Mouse (Mus musculus) hindbrain, embryonic 15.5 days (tissue): ENCODE results near the gene Dglucy. TPM values are rescaled to one million over a fixed set of nuclear protein-coding genes. Genes with fewer than 3 reads are reported as not detected.

Source experiments
- ATAC-seq: fragments of 200-750 bp; cut with Nextera tagmentation; 2 replicates; pipeline ENCODE4 v1.8.0; 2017; ENCODE audit warnings: low read depth, moderate number of reproducible peaks, moderate TSS enrichment; ENCODE audit not compliant: low FRiP score
- H3K27ac ChIP-seq: fragments of 300-500 bp; sonication (generic); replicated peaks from 2 replicates; pipeline ENCODE4 v1.5.1; 2015; ENCODE audit warnings: mild to moderate bottlenecking, inconsistent platforms
- H3K27me3 ChIP-seq: fragments of 300-500 bp; sonication (generic); 2 replicates; pipeline ENCODE4 v1.6.1; 2015; ENCODE audit warnings: control low read depth, inconsistent platforms
- H3K36me3 ChIP-seq: fragments of 300-500 bp; sonication (generic); 2 replicates; pipeline ENCODE4 v1.6.1; 2015; ENCODE audit warnings: control low read depth, inconsistent platforms
- H3K4me1 ChIP-seq: fragments of 300-500 bp; sonication (generic); replicated peaks from 2 replicates; pipeline ENCODE4 v1.6.1; 2015; ENCODE audit warnings: control low read depth, inconsistent platforms
- H3K4me2 ChIP-seq: fragments of 300-500 bp; sonication (generic); 2 replicates; pipeline ENCODE4 v1.6.1; 2015; ENCODE audit warnings: moderate library complexity, mild to moderate bottlenecking, inconsistent platforms
- H3K4me3 ChIP-seq: fragments of 300-500 bp; sonication (generic); 2 replicates; pipeline ENCODE4 v1.5.1; 2015; ENCODE audit warnings: mild to moderate bottlenecking, inconsistent platforms
- H3K9ac ChIP-seq: fragments of 300-500 bp; sonication (generic); 2 replicates; pipeline ENCODE4 v1.6.1; 2015; ENCODE audit warnings: inconsistent platforms
- H3K9me3 ChIP-seq: fragments of 300-500 bp; sonication (generic); 2 replicates; pipeline ENCODE4 v1.6.1; 2016; ENCODE audit warnings: control low read depth, inconsistent platforms
- WGBS: fragments of 180-500 bp; shearing (Covaris S2); methylation state at CpG from one replicate; pipeline ENCODE4 v1.1.7; 2015; 5-methylcytosine and 5-hydroxymethylcytosine counted together
- polyA plus RNA-seq: library from polyadenylated mRNA; unstranded; fragments of >200 nt; fragmentation: Nextera tagmentation; extraction: Ambion mirVana; gene quantifications from 2 replicates; pipeline ENCODE4 v1.2.1, GENCODE M21; 2015

Dglucy gene
- polyA plus RNA-seq, 1 experiment from 2014 or later = 3.5 TPM

DNA sequence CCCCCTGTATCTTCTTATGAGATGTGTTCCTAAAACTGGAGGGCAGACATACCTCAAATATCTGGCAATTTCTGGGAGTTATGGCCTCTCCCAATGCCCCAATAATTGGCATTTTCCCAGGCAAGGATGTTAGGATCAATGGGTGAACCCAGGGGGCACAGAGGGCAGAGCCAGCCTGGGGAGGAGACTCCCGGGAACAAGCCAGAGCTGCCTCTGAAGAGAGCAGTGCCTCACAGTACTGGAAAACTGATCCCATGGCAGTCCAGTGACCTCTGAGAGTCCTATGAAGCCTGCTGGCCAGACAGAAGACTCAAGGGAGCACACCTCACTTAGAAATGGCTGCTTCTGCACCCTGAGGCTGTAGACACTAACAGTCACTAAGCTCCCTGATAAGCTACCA is 67.7 kb downstream of the Dglucy start:
- no peaks in the 10 kb centered on the region for H3K9me3 ChIP-seq
- H3K4me3 ChIP-seq = no peak overlapping the region
- H3K4me2 ChIP-seq = no peak overlapping the region
- H3K36me3 ChIP-seq = no peaks in the 10 kb centered on the region
- ATAC-seq = no peak
- WGBS = 38% methylated on average over 1 of the region's 1 CpGs
- 0 out of 2 replicates have a peak, but pooled peaks cover 3% of the 10 kb centered on the region for H3K4me1 ChIP-seq
- no peak overlapping the region for H3K27ac ChIP-seq
- no peak overlapping the region for H3K9ac ChIP-seq
- H3K27me3 ChIP-seq = no peaks in the 10 kb centered on the region

DNA sequence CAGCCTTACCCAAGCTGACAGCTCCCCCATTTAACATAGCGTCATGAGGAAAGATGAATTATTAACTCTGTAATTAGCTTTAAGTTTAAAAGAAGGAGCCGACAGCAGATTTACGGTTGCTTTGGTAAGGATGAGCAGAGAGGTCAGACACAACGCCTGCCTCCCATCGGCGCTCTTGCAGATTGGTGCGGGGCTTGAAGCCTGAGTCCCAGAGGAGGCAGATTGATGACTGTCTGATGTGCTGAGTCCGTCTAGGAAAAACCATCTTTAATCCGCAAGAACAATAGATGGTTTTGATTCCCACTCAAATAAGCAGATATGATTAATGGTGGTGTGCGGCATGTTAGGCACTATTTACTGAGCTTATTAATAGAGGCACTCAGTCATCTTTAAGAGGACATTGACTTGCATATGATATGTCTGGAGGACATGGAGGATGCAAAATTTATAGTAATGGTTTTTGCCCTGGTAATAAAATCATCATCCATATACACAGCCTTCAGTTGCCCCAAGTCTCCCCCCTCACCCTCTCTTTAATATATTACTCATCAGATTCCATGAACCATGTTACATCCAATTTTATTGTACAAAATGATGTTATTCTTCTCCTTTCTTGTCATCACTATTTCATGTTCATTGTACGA is 68.7 kb downstream of the Dglucy start:
- ATAC-seq = no peak
- no peaks in the 10 kb centered on the region for H3K27me3 ChIP-seq
- no peak overlapping the region for H3K27ac ChIP-seq
- no peak overlapping the region for H3K4me2 ChIP-seq
- H3K4me1 ChIP-seq = 0 out of 2 replicates have a peak, but pooled peaks cover 3% of the 10 kb centered on the region
- no peak overlapping the region for H3K4me3 ChIP-seq
- no peaks in the 10 kb centered on the region for H3K36me3 ChIP-seq
- H3K9ac ChIP-seq = no peak overlapping the region
- H3K9me3 ChIP-seq = no peaks in the 10 kb centered on the region
- WGBS = 45% methylated on average over 11 of the region's 11 CpGs

DNA sequence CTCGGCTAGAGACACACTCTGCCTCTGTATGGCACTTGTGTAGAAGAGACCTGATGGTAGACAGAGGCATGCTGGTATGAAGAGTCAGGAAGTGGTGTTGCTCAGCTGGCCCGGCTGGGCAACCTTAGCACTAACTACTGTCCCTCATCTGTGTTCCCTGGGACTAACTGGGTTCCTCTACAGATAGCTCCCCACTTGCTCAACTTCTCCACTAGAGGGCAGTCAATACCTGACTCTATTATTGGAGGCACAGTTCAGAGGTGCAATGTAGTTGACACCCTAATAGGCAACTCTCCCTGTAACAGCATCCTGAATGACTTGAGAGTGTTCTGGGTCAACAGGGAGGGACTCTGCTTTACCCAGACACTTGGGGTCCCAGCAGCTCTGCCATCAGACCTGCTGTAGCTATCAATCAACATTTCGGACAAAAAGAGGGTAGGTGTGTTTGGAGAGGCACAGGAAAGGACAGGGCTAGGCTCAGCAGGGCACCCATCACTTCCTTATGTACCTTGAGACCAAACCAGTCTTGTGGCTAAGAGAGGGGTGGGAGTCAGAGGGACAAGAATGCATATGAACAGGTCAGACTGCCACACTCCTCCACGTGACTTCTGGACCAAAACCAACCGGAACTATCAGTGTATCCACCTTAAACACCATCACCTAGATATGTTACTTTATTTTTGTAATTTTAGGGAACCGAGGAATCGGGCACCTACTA is 70.7 kb downstream of the Dglucy start:
- Histone ChIP-seq H3K4me1 (0 out of 2 replicates have a peak, but pooled peaks cover 3% of the 10 kb centered on the region), H3K9ac (no peak overlapping the region), H3K27me3 (no peaks in the 10 kb centered on the region), H3K4me3 (no peak overlapping the region), H3K9me3 (no peaks in the 10 kb centered on the region), H3K4me2 (no peak overlapping the region), H3K27ac (no peak overlapping the region), H3K36me3 (no peaks in the 10 kb centered on the region)
- WGBS = 80% methylated on average over 7 of the region's 7 CpGs
- ATAC-seq = peak; percentile 78; the same call in 1 of the 2 replicates

DNA sequence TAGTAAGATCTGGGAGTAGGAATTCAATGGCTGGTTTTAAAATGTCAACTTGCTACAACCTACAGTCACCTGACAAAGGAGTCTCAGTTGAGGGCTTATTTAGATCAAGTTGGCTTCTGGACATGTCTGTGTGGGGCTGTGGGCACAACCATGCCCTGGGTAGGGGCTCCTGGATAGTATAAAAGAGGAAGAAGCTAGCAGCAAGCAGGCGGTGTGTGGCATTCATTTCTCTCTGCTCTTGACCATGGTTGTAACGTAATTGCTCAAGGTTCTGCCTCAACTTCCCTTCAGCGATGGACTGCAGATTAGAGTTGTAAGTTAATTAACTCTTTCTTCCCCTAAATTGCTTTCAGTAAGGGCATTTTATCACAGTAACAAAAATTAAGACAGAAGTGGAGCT is 73.5 kb downstream of the Dglucy start:
- H3K9me3 ChIP-seq = no peaks in the 10 kb centered on the region
- no peak overlapping the region for H3K4me3 ChIP-seq
- 90% methylated on average over 3 of the region's 3 CpGs for WGBS
- ATAC-seq = no peak
- no peak overlapping the region for H3K9ac ChIP-seq
- H3K4me2 ChIP-seq = no peak overlapping the region
- H3K36me3 ChIP-seq = no peaks in the 10 kb centered on the region
- H3K27ac ChIP-seq = no peak overlapping the region
- H3K27me3 ChIP-seq = no peaks in the 10 kb centered on the region
- H3K4me1 ChIP-seq = no peaks in the 10 kb centered on the region

DNA sequence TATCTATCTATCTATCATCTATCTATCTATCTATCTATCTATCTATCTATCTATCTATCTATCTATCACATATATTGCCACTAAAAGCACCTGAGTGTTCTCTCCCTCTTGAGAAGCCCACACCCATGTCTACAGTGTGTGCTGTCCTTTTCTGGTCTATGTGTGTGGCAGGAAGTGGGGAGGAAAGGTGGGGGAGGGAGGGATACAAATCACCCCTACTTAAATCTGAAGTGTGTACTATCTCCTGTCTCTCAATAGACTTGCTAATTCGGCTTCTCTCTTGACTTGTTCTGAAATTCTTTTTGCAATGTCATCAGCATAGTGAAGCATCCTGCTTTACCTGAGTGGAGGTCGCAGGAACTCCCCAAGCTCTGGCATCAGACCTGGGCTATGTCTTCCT is 77.5 kb downstream of the Dglucy start:
- H3K9me3 ChIP-seq = no peaks in the 10 kb centered on the region
- no peak overlapping the region for H3K4me3 ChIP-seq
- H3K4me1 ChIP-seq = no peaks in the 10 kb centered on the region
- H3K4me2 ChIP-seq = no peak overlapping the region
- no peaks in the 10 kb centered on the region for H3K27me3 ChIP-seq
- no peak overlapping the region for H3K9ac ChIP-seq
- ATAC-seq = no peak
- no peaks in the 10 kb centered on the region for H3K36me3 ChIP-seq
- no peak overlapping the region for H3K27ac ChIP-seq
- WGBS = 95% methylated on average over 2 of the region's 2 CpGs

DNA sequence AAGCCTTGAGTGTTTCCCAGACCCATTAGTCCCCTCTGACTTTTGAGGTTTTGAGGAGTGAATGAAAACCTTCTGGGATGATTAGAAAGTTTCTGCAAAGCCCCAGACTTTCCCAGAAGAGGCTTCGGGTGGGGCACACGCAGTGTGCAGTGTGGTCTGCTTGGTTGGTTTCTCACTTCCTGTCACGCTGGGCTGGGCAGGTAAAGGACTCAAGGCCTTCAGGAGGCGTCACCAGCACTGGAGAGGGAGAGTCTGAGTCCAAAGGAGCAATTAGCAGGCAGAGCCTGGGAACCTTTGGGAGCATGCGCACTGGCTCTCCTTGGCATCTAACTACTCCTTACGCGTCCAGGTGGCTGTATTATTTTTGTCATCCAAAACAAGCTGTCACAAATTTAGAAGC is 78.9 kb downstream of the Dglucy start:
- Histone ChIP-seq H3K4me1 (no peaks in the 10 kb centered on the region), H3K4me3 (no peak overlapping the region), H3K36me3 (no peaks in the 10 kb centered on the region), H3K9me3 (no peaks in the 10 kb centered on the region), H3K27ac (no peak overlapping the region), H3K27me3 (no peaks in the 10 kb centered on the region), H3K4me2 (no peak overlapping the region), H3K9ac (no peak overlapping the region)
- WGBS = 76% methylated on average over 7 of the region's 7 CpGs
- no peak for ATAC-seq

DNA sequence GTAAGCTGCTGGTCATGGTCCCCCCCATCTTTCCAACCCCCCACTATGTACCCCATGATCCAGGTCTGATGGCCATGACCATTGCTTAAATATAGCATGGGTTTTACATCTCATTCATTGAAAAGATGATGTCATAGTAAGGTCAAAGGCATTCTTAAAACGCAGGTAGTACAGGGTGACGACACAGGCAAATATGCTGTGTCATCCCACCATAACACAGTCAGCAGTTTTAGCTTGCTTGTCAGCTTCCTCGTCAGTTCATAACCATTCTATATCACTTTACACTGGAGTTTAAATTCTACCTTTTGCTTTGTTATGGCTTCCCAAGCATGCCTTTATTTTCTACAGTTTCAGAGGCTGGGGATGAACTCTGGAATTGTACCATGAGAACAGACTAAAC is 83.4 kb downstream of the Dglucy start:
- no peak overlapping the region for H3K4me3 ChIP-seq
- H3K27me3 ChIP-seq = no peaks in the 10 kb centered on the region
- WGBS = 89% methylated on average over 3 of the region's 3 CpGs

GRCm38 (mm10) chr12:100862856-100863446 is 84.1 kb downstream of the Dglucy start:
- H3K4me2 ChIP-seq = no peak overlapping the region
- no peak overlapping the region for H3K4me3 ChIP-seq
- no peaks in the 10 kb centered on the region for H3K36me3 ChIP-seq
- H3K9me3 ChIP-seq = no peaks in the 10 kb centered on the region
- H3K27me3 ChIP-seq = no peaks in the 10 kb centered on the region
- ATAC-seq = no peak
- no peak overlapping the region for H3K9ac ChIP-seq
- 0 out of 2 replicates have a peak, but pooled peaks cover 8% of the 10 kb centered on the region for H3K4me1 ChIP-seq
- 95% methylated on average over 3 of the region's 3 CpGs for WGBS
- no peak overlapping the region for H3K27ac ChIP-seq

More for the DNA sequence above, 83.4 kb downstream of the Dglucy start:
- no peak overlapping the region for H3K27ac ChIP-seq
- H3K4me1 ChIP-seq = 0 out of 2 replicates have a peak, but pooled peaks cover 8% of the 10 kb centered on the region
- no peak for ATAC-seq
- no peaks in the 10 kb centered on the region for H3K36me3 ChIP-seq
- H3K4me2 ChIP-seq = no peak overlapping the region
- H3K9me3 ChIP-seq = no peaks in the 10 kb centered on the region
- H3K9ac ChIP-seq = no peak overlapping the region

GRCm38 (mm10) chr12:100865072-100865471 is 86.2 kb downstream of the Dglucy start:
- no peak overlapping the region for H3K4me3 ChIP-seq
- no peak overlapping the region; the same call in 1 of the 2 replicates for H3K27ac ChIP-seq
- no peak for ATAC-seq
- H3K27me3 ChIP-seq = no peaks in the 10 kb centered on the region
- no peak overlapping the region for H3K4me2 ChIP-seq
- H3K9me3 ChIP-seq = no peaks in the 10 kb centered on the region
- no peaks in the 10 kb centered on the region for H3K36me3 ChIP-seq
- 0 out of 2 replicates have a peak, but pooled peaks cover 8% of the 10 kb centered on the region for H3K4me1 ChIP-seq
- no peak overlapping the region for H3K9ac ChIP-seq

- no peak for ATAC-seq
- 55% methylated on average over 11 of the region's 11 CpGs for WGBS
- Histone ChIP-seq H3K27me3 (no peaks in the 10 kb centered on the region), H3K9ac (no peak overlapping the region), H3K9me3 (no peaks in the 10 kb centered on the region), H3K4me2 (no peak overlapping the region), H3K4me3 (no peak overlapping the region), H3K36me3 (no peaks in the 10 kb centered on the region), H3K4me1 (0 out of 2 replicates have a peak, but pooled peaks cover 8% of the 10 kb centered on the region), H3K27ac (no peak overlapping the region)
Observed at GRCm38 (mm10) chr12:100865509-100866078, 86.7 kb downstream of the Dglucy start.

- 89% methylated on average over 8 of the region's 8 CpGs for WGBS
- Histone ChIP-seq H3K4me2 (no peak overlapping the region), H3K36me3 (no peaks in the 10 kb centered on the region), H3K4me3 (no peak overlapping the region), H3K27me3 (no peaks in the 10 kb centered on the region), H3K4me1 (0 out of 2 replicates have a peak, but pooled peaks cover 8% of the 10 kb centered on the region), H3K9me3 (no peaks in the 10 kb centered on the region), H3K27ac (no peak overlapping the region), H3K9ac (no peak overlapping the region)
- ATAC-seq = no peak
Observed at GRCm38 (mm10) chr12:100867097-100867496, 88.2 kb downstream of the Dglucy start.

- H3K27ac ChIP-seq = no peak overlapping the region
- H3K4me1 ChIP-seq = 0 out of 2 replicates have a peak, but pooled peaks cover 8% of the 10 kb centered on the region
- ATAC-seq = no peak
- H3K4me2 ChIP-seq = no peak overlapping the region
- H3K36me3 ChIP-seq = no peaks in the 10 kb centered on the region
- 63% methylated on average over 4 of the region's 4 CpGs for WGBS
- H3K27me3 ChIP-seq = no peaks in the 10 kb centered on the region
- no peak overlapping the region for H3K4me3 ChIP-seq
- H3K9ac ChIP-seq = no peak overlapping the region
- no peaks in the 10 kb centered on the region for H3K9me3 ChIP-seq
Observed at GRCm38 (mm10) chr12:100868049-100868622, 89.3 kb downstream of the Dglucy start.
